Mouse (Mus musculus) adrenal gland, postnatal 4 days (tissue): Measurements from ENCODE around the gene Olfr1500. TPM values are rescaled to one million over a fixed set of nuclear protein-coding genes. Genes with fewer than 3 reads are reported as not detected.
"Not testable (repeated sequence)": the region's sequence is repeated elsewhere in the genome, so short reads cannot be mapped to it uniquely, and the experiment has no call there.

ENCODE experiments used
- DNase-seq, 2 experiments: peaks; one replicate each; pipeline ENCODE4 v3.0.0; 2021 to 2022; ENCODE audit warnings: low spot score in 2 of 2, mixed read lengths in 2 of 2
- long read RNA-seq, 2 experiments: library from polyadenylated mRNA; stranded (forward); transcript quantifications; one replicate each; pipeline ENCODE4 v2.0.0; 2021
- total RNA-seq, 2 experiments: library from RNA; stranded (reverse); gene quantifications; 2 replicates each; pipeline ENCODE4 v1.2.3; 2021

The Olfr1500 gene
- total RNA-seq, result not detected
- long read RNA-seq, experiment 1, result 0 reads
- long read RNA-seq, experiment 2, result 0 reads

DNA sequence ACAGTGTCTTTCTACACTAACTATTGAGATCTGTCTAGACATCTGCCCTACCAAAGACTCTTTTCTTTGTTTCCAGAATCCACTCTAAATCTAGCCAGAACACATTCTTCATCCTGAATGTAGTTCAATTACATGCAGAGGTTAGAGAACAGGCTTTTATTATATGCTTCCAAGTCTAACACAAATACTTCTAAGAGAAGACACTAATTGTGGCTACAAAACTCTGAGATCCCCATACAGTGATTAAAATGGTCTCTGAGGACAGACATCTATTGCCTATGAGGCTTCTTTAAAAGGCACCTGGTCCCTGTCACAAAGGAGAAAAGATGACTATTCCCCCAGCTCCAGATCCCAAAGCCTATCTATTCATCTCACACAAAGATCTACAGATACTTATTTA is at the start of gene Olfr1500:
TSS of gene Olfr1500 (minus strand) at position 101 of the 400 bp plus-strand sequence.
- no peak for DNase-seq

DNA sequence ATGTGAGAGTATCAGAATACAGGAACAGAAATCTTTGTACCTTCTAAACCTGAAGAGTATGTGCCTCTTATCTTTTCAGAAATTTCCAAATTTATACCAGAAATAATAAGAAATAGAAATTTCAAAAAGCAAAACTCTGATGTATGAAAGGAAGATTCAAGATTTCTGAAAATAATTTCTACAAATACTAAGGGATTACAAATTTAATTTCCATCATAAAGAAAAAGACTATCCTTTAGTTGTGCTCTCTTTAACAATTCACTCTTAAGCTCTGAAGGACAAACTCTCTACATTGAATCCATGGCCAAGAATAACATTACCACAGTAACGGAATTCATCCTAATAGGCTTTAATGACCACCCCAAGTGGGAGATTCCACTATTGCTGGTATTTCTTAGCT is 31.2 kb upstream of the Olfr1500 start, which contains the start of gene Olfr1502:
TSS of gene Olfr1502 (plus strand) at position 301 of the 400 bp plus-strand sequence.
- no peak for DNase-seq

DNA sequence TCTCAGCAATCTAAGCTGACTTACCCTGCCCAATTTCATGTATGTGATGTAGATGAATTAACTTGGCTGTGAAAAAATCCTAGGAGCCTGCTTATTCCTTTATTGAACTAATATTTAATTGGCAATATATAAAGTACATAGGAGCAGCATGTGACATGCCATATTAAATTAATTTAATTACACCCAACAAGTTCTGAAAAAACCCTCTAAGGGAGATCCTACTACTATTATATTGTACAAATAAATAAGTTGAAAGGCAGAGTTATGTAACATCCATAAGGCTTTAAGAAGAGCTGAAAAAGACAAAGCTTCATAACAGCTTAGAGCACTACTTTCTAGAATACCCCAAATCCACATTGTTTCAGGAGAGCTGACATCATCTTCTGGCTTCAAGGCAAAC is 20.3 kb upstream of the Olfr1500 start, which contains the start of gene Olfr1501:
TSS of gene Olfr1501 (minus strand) at position 101 of the 400 bp plus-strand sequence.
- not testable (repeated sequence) for DNase-seq

DNA sequence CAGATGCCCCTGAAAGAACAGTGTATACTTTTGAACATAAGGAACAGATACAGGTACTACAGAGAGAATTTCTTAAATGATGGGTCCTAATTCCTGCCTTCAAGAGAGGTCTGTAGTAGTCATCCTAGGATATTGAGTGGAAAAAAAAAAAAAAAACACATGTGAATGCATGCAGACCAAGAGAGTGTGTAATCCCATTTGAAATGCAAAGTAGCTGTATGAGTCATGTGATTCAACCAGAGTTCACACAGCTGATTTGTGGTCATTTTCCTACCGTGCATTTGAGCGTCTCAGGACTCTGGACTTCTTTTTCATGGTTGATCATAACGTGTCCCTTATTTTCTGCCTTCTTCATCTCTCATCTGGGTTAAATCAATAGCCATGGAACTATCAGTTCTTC is 1.8 kb downstream of the Olfr1500 start:
- no peak for DNase-seq

DNA sequence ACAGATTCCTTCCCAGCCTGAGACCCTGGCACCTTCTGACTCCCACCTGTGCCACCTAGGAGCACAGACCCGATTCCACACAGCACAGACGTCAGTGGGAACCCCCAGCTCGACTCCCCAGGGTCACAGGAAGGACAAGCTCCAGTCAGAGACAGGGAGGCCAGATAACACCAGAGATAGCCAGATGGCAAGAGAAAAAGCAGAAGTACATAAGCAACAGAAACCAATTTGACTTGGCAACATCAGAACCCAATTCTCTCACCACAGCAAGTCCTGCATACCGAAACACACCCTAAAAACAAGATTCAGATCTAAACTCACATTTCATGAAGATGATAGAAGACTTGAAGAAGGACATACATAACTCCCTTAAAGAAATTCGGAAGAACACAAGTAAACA is 9.4 kb downstream of the Olfr1500 start:
- no peak for DNase-seq

DNA sequence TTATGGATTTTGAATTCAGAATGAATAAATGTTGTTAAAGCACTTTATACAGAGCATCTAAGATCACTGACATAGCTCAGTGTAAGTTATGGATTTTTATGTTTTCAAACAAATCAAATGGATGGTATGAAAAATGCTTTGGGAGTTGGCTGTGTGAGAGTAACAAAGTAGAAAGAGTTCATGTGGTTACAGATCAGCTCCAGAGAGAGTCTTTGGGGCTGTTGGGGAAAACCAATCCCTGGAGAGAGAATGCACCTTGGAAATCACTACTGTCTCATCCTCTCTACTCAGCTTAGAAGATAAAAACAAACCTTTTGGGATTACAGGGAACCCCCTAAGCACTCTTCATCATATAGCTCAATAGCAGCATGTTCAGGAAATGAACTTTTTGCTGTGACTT is 10.9 kb downstream of the Olfr1500 start, which contains the start of gene Olfr1499:
TSS of gene Olfr1499 (minus strand) at position 101 of the 400 bp plus-strand sequence.
- DNase-seq, result no peak

DNA sequence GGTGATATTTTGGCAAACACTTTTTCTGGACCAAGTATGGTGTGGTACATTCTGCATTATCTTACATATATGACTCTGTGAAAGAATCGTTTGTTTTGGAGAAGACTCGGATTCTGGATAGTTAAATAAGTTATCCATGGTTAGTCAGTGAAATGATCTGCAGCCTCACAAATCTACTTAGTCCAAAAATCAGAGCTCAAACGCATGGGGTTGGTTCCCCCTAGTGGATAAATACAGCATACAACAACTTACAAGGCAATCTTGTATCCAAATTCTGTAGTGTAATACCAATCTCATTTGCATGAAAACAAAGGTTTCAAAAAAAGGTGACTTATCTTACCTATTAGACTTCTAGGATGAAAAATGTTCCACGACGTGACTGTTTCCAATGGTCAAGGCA is 11.5 kb downstream of the Olfr1500 start:
- DNase-seq, result no peak

DNA sequence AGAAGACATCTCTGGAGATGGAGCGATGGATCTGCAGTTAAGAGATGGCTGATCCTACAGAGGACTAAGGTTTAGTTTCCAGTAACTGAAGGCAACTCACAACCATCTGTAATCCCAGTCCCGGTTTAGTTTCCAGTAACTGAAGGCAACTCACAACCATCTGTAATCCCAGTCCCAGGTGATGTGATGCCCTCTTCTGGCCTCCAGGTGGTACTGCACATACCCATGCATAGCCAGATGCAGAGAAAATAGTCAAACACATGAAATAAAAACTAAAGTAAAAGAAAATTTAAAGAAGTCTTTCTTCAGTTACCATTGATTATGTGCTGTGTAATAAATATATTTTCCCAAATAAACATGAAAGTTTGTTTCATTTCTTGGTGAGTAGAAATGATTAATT is 17.5 kb downstream of the Olfr1500 start:
- DNase-seq, result no peak

DNA sequence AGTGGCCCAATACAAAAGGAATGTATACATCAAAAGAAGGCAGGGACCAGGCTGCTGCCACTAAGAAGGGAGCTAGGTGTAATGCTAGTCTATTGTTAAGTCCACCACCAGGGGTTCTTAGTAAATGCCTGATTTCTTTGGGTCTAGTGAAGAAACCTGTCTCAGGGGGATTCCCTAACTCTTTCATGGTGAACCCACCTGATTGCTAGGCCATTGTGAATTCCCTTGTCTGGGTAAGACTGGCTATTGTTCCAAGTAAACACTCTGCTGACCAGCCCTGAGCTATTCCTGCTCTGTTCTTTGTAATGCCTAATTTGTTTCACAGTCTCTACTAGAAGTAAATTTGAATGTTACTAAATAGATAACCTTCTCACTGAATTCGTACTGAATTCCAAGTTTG is 24.8 kb downstream of the Olfr1500 start:
- DNase-seq, result not testable (repeated sequence)

DNA sequence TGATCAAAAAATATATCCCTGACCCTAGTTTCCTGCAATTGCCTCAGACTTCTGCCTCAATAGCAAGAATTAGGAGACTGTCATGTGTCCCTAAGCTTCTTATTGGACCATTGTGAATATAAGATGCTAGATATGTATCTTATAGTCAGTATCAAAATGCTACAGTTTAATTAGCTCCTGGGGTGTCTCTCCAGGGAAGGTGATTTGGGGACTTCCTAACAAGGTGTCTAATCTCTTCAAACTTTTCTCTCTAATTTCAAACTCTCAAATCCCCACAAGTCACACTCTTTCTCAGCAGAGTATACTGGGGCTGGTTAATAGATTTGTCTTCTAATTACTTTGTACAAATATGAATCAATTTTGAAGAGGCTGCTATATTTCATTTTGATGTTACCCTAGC is 32.2 kb downstream of the Olfr1500 start, which contains the start of gene Olfr1497:
TSS of gene Olfr1497 (minus strand) at position 101 of the 400 bp plus-strand sequence.
- no peak for DNase-seq

DNA sequence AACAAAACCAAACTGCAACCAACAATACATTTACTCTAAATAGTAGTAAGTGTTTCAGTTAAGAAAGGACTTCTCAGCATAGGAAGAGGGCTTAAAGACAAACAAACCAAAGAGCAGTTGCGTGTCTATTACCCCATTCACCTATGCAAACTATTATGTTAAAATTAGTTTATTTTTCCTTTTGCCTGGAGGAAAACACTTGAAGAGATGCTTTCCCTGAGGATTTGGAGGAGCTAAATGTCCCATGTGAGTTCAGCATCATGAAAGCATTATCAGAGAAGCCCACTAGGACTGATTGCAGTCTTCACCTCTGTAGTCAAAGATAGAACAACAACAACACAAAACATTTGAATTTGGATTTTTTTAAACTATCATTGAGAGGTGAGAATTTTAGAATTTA is 52.7 kb downstream of the Olfr1500 start, which contains the start of gene Olfr1496:
TSS of gene Olfr1496 (plus strand) at position 301 of the 400 bp plus-strand sequence.
- DNase-seq, result no peak

Other genes starting within 250 kb of the Olfr1500 start
- not detected for gene Olfr1484, start 247.0 kb downstream of the Olfr1500 start, total RNA-seq
- not detected for gene Olfr1487, start 213.1 kb downstream of the Olfr1500 start, total RNA-seq
- gene Olfr1489, start 198.9 kb downstream of the Olfr1500 start, total RNA-seq, result not detected
- gene Olfr1490, start 179.4 kb downstream of the Olfr1500 start, total RNA-seq, result not detected
- not detected for gene Olfr1491, start 133.2 kb downstream of the Olfr1500 start, total RNA-seq
- not detected for gene Olfr1493-ps1, start 107.2 kb downstream of the Olfr1500 start, total RNA-seq
- not detected for gene Olfr1494, start 90.8 kb downstream of the Olfr1500 start, total RNA-seq
- not detected for gene Olfr1495, start 65.9 kb downstream of the Olfr1500 start, total RNA-seq
- gene Olfr1496, start 52.6 kb downstream of the Olfr1500 start, total RNA-seq, result not detected
- gene Olfr1497, start 32.3 kb downstream of the Olfr1500 start, total RNA-seq, result not detected
- not detected for gene Olfr1499, start 11.0 kb downstream of the Olfr1500 start, total RNA-seq
- not detected for gene Olfr1501, start 20.2 kb upstream of the Olfr1500 start, total RNA-seq
- gene Olfr1502, start 31.3 kb upstream of the Olfr1500 start, total RNA-seq, result not detected
- gene Olfr1504, start 67.4 kb upstream of the Olfr1500 start, total RNA-seq, result not detected
- not detected for gene Olfr1505, start 83.0 kb upstream of the Olfr1500 start, total RNA-seq